ENCODE assay signal across 14 mouse cellular contexts in the genomic region with DNA sequence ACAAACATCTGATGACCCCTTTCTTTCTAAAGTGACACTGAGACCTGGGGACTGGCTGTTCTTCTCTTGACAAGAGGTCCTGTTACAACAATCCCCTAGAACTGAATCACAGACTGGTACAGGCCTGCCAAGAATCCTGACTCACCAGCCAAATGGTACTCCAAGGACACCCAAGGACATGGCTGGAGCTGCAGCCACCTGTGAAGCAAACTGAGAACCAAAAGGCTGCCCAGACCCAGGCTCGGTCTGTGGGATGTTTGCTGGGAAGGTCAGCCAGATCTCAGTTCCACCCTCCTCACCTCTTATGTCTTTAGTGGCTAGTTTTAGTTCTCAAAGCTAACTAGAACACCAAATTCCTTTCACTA.
A peak's percentile ranks its signal among the peaks of the same experiment; 100 is the strongest.
DNase-seq lines count a peak whose midpoint lies in the region; ATAC-seq lines count a peak whose summit lies in the region.
"Had no signal": no experiment of that assay in that cellular context is flagged by ENCODE, and none has a peak within 500 bp of the region (broad histone marks: within the 10 kb centered on the region; RNA-seq: fewer than 3 reads in every experiment).

No protein-coding gene starts in this region.

- intact Hi-C loops in left cerebral cortex, postnatal 14 days (cut with DNase I) = no loop called here

- peak; percentile 52 to 56 for DNase-seq in cerebellum, postnatal 14 days
- no peak for DNase-seq in cerebellum, adult 9-11 months
- DNase-seq in left cerebral cortex, adult 18-20 months (ENCODE audit: low spot score in 2 of 2) = peak; percentile 15 to 35
- DNase-seq in left cerebral cortex, postnatal 14 days (ENCODE audit: low spot score in 2 of 2) = no peak
- peak; percentile 73 for DNase-seq in adrenal gland, postnatal 10 days
- peak; percentile 10 for DNase-seq in skeletal muscle tissue, adult 2 months (ENCODE audit: low read depth, low spot score)
- DNase-seq in spleen, adult 12 weeks (ENCODE audit: low spot score) = no peak
- DNase-seq: heart, postnatal 14 days; kidney, postnatal 10 days had no signal

- no peak for ATAC-seq in monocyte, adult 5-6 weeks (replicated peaks; ENCODE audit: insufficient number of reproducible peaks, low FRiP score, low TSS enrichment, poor library complexity, severe bottlenecking)
- ATAC-seq: forebrain, embryonic 13.5 days; intestine, postnatal 0 days; lung, postnatal 0 days; midbrain, embryonic 16.5 days had no signal

Comparison
In these comparisons a context has a peak if more than half of its experiments do, and no peak if none do; other contexts are left out.
1. DNase-seq: peak in cerebellum, postnatal 14 days (2 of 2), left cerebral cortex, adult 18-20 months (2 of 2), adrenal gland, postnatal 10 days (single experiment) and skeletal muscle tissue, adult 2 months (single experiment); none in cerebellum, adult 9-11 months (single experiment), left cerebral cortex, postnatal 14 days (0 of 2) and spleen, adult 12 weeks (single experiment).